Mouse (Mus musculus) liver, adult 2 months (tissue): ENCODE measurements around the gene Coq6. TPM values are rescaled to one million over a fixed set of nuclear protein-coding genes. Genes with fewer than 3 reads are reported as not detected.

Source experiments
- DNase-seq: peaks from one replicate; pipeline ENCODE4 v3.0.0-alpha.2; 2011; ENCODE audit warnings: low read depth, low spot score; ENCODE audit errors: extremely low read depth
- H3K27ac ChIP-seq: fragments of 200-500 bp; replicated peaks from 2 replicates; pipeline ENCODE4 v1.5.1; 2012; ENCODE audit warnings: low read depth, mild to moderate bottlenecking, control low read depth, inconsistent platforms, low read length; ENCODE audit not compliant: insufficient read depth
- H3K27me3 ChIP-seq: fragments of 200-500 bp; 2 replicates; pipeline ENCODE4 v1.6.1; 2012; ENCODE audit warnings: mild to moderate bottlenecking, moderate library complexity, low read length, inconsistent platforms; ENCODE audit not compliant: control insufficient read depth, insufficient read depth
- H3K36me3 ChIP-seq: fragments of 200-500 bp; 2 replicates; pipeline ENCODE4 v1.6.1; 2012; ENCODE audit warnings: low read length, inconsistent platforms; ENCODE audit not compliant: control insufficient read depth, insufficient read depth
- H3K4me1 ChIP-seq: fragments of 200-500 bp; 2 replicates; pipeline ENCODE4 v1.6.1; 2011; ENCODE audit warnings: low read length; ENCODE audit not compliant: control insufficient read depth, insufficient read depth
- H3K4me3 ChIP-seq: fragments of 200-500 bp; 2 replicates; pipeline ENCODE4 v1.5.1; 2011; ENCODE audit warnings: low read depth, mild to moderate bottlenecking, control low read depth, low read length, moderate library complexity; ENCODE audit not compliant: insufficient read depth
- H3K79me2 ChIP-seq: fragments of 200-500 bp; 2 replicates; pipeline ENCODE4 v1.6.1; 2012; ENCODE audit warnings: inconsistent platforms, mild to moderate bottlenecking, low read length, moderate library complexity; ENCODE audit not compliant: control insufficient read depth, insufficient read depth
- H3K9ac ChIP-seq: fragments of 200-500 bp; 2 replicates; pipeline ENCODE4 v1.6.1; 2012; ENCODE audit warnings: low read depth, mild to moderate bottlenecking, control low read depth, inconsistent platforms, low read length
- CTCF ChIP-seq: fragments of 200-500 bp; IDR thresholded peaks from 2 replicates; pipeline ENCODE4 v1.5.1; 2011; ENCODE audit warnings: low read depth, low read length, control low read depth
- POLR2A ChIP-seq: fragments of 200-500 bp; IDR thresholded peaks from 2 replicates; pipeline ENCODE4 v1.6.1; 2011; ENCODE audit warnings: low read length, control low read depth; ENCODE audit not compliant: insufficient read depth; ENCODE audit errors: extremely low read depth
- WGBS: fragments of 180-500 bp; shearing (Covaris S2); methylation state at CpG from one replicate; pipeline ENCODE4 v1.1.7; 2018; 5-methylcytosine and 5-hydroxymethylcytosine counted together
- polyA plus RNA-seq: library from polyadenylated mRNA; depleted of rRNA; stranded (reverse); fragments of >200 nt; gene quantifications from 2 replicates; pipeline ENCODE4 v1.2.3, GENCODE M21; 2012
- total RNA-seq: library from RNA; depleted of rRNA; stranded (reverse); fragments of >200 nt; gene quantifications from 2 replicates; pipeline ENCODE4 v1.2.3, GENCODE M21; 2014

The Coq6 gene
- total and polyA plus RNA-seq, 2 experiments, result 21.2 to 27.8 TPM

DNA sequence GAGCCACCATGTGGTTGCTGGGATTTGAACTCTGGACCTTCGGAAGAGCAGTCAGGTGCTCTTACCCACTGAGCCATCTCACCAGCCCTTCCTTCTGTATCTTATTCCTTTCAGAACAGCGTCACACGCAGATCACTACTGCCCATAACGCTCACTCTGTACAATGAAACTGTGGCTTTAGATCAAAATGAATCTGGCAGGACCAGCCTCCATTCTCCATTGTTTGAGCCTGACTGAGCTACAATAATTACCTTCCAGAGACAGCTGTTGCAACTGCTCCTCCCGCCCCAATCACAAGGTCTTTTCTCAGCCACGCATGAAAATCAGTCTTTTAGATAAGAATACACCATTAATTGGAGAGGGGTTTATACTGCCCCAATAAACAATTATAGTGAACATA is 43.1 kb downstream of the Coq6 start:
- no peak overlapping the region for H3K27ac ChIP-seq
- no peak for DNase-seq
- H3K79me2 ChIP-seq, result peaks cover 2% of the 10 kb centered on the region; the same call in 1 of the 2 replicates
- H3K4me3 ChIP-seq, result no peak overlapping the region
- H3K27me3 ChIP-seq, result no peaks in the 10 kb centered on the region
- H3K9ac ChIP-seq, result no peak overlapping the region
- H3K36me3 ChIP-seq, result no peaks in the 10 kb centered on the region
- TF ChIP-seq CTCF (no peak), POLR2A (no peak)
- H3K4me1 ChIP-seq, result peaks cover 10% of the 10 kb centered on the region; the same call in 1 of the 2 replicates
- 97% methylated on average over 6 of the region's 6 CpGs for WGBS

DNA sequence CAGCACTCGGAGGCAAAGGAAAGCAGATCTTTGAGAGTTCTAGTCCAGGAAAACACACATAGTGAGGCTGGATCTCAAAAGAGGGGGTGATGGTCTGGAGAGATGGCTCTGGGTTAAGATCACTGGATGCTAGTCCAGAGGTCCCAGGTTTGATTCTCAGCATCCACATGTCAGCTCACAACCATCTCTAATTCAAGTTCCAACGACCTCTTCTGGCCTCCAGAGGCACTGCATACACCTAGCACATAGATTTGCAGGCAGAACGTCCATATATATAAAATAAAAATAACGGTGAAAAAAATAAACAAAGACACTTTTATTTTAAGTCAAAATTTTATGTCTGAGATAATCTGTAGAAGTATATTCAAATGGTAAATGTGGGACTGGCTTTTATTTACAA is 45.8 kb downstream of the Coq6 start:
- no peaks in the 10 kb centered on the region for H3K27me3 ChIP-seq
- TF ChIP-seq POLR2A (no peak), CTCF (no peak)
- H3K4me3 ChIP-seq, result no peak overlapping the region
- H3K4me1 ChIP-seq, result peaks cover 10% of the 10 kb centered on the region; the same call in 1 of the 2 replicates
- H3K36me3 ChIP-seq, result no peaks in the 10 kb centered on the region
- H3K9ac ChIP-seq, result no peak overlapping the region
- DNase-seq, result no peak
- no peak overlapping the region for H3K27ac ChIP-seq
- H3K79me2 ChIP-seq, result peaks cover 2% of the 10 kb centered on the region; the same call in 1 of the 2 replicates
- WGBS, result 64% methylated on average over 4 of the region's 4 CpGs

DNA sequence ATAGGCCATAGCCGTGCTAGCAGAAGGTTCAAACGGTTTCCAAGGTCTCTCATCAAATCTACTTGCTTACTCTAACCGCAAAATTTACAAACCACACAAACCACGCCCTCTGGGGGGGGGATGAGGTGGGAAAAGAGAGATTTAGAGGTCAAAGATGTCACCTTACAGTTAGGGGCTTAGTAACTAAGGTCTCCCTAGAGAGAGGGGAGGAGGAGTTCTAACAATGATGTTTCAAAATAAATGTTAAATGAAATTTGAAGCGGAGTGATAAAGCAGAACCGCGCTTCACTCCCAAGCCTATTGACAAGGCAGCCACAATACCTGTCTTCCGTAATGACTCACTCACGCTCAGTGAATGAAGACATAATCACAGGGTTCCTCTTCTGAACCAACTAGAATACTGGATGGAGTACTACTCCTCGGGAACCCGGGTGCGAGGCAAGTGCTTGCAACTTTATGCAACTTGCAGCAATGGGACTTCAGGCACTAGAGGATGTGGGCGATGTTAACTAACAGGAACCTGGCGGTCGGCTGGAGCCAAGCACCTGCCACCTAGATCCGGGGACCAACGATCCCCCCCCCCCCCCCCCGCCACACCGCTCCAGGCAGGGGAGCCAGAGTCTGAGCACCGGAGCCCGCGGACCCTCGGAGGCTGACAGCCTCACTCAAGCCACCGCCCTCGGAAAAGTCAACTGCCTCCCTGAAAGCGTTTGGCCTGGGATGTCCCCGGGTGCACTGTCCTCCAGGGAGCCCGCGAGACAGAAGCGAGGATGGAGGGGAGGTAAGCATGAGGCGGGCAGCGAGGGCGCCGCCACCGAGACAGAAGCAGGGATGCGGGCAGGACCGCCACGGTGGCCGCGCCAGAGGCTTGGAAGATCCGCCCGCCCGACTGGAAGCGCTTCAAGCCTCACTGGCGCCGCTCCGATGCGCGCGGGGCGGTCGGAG is 46.7 kb downstream of the Coq6 start:
- no peak for TF ChIP-seq CTCF
- TF ChIP-seq POLR2A, result no peak
- peaks cover 2% of the 10 kb centered on the region; the same call in 1 of the 2 replicates for H3K79me2 ChIP-seq
- H3K4me3 ChIP-seq, result peak overlapping the region; percentile 87
- no peaks in the 10 kb centered on the region for H3K27me3 ChIP-seq
- H3K36me3 ChIP-seq, result no peaks in the 10 kb centered on the region
- peaks cover 4% of the 10 kb centered on the region; the same call in 1 of the 2 replicates for H3K4me1 ChIP-seq
- no peak for DNase-seq
- under 1% methylated on average over 52 of the region's 52 CpGs for WGBS
- H3K9ac ChIP-seq, result peak overlapping the region; percentile 87
- peak overlapping the region; percentile 66 for H3K27ac ChIP-seq

DNA sequence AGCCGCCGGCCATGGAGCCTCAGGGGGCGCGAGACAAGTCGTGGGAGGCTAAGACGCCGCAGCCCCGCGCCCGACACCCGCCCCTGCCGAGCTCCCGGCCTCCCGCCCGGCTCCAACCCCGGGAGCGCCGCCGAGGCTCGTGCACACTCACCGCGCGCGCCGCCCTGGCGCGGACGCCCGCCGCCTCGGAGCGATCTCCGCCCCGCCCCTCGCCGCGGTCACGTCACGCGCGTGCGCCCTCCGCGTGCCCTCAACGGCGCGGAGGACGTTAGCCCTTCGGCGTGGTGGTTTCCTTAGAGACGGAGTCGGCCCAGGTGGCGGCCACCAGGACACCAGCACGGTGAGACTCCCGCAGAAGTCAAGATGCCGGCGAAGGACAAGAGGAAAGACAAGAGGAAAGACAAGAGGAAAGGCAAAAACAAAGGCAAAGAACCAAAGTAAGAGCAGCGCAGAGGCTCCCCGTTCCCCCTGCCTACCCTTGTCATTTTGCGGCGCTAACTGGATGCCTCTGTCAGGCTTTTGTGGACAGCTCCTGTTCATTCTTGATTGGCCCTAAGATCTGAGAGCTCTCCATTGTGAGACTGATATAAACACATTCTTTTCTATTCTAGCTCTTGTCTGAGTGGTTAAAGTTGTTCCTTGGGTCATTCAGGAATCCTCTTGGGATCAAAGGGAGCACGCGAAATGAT is 47.5 kb downstream of the Coq6 start, which contains the start of the genes Entpd5 and Bbof1:
Gene Entpd5, minus strand, starts transcription at position 211 of the 689 bp plus-strand sequence.
Gene Bbof1, plus strand, starts transcription at position 253 of the 689 bp plus-strand sequence.
- H3K79me2 ChIP-seq, result peaks cover 2% of the 10 kb centered on the region; the same call in 1 of the 2 replicates
- DNase-seq, result peak; percentile 56
- WGBS, result 2% methylated on average over 62 of the region's 63 CpGs
- peak within 1 kb of the TSS; percentile 66 for H3K27ac ChIP-seq
- H3K4me1 ChIP-seq, result peaks cover 4% of the 10 kb centered on the region; the same call in 1 of the 2 replicates
- no peaks in the 10 kb centered on the region for H3K27me3 ChIP-seq
- peak within 1 kb of the TSS; percentile 87 for H3K9ac ChIP-seq
- TF ChIP-seq CTCF, result no peak
- TF ChIP-seq POLR2A, result peak; percentile 49; the same call in 1 of the 2 replicates
- peak within 1 kb of the TSS; percentile 87 for H3K4me3 ChIP-seq
- no peaks in the 10 kb centered on the region for H3K36me3 ChIP-seq

DNA sequence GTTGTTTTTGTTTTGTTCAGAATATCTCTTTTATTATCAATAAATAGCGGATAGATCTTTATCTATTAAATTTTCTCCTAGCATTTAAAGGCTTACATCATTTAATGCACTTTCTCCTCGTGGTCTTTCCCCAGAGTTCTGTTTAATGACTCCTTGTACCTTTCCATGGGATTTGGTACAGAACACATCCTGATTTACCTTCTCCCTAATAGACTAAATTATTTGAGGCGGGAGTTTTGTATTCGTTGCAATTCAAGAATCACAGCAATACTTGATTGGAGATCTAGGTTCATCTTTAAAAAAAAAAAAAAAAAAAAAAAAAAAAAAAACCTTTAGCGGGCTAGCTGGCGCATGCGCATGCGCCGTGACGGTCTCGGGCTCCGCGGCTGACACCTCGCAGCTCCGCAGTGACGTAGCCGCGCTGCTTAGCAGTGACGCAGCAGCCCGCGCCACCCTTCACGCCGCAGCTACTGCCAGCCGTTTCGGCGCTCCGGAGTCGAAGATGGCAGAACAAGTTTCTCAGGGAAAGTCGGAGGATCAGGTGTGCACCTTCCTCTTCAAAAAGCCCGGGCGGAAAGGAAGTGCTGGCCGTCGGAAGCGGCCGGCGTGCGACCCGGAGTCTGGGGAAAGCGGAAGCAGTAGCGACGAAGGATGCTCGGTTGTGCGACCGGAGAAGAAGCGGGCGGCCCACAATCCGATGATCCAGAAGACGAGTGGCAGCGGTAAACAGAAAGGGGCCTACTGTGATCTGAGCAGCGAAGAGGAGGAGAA is 55.6 kb downstream of the Coq6 start, which contains the start of gene Rnf113a2:
Gene Rnf113a2, plus strand, starts transcription at position 363 of the 771 bp plus-strand sequence.
- peaks cover 7% of the 10 kb centered on the region; the same call in 1 of the 2 replicates for H3K4me1 ChIP-seq
- peak within 1 kb of the TSS; percentile 92 for H3K4me3 ChIP-seq
- peaks cover 2% of the 10 kb centered on the region; the same call in 1 of the 2 replicates for H3K79me2 ChIP-seq
- 2% methylated on average over 50 of the region's 50 CpGs for WGBS
- peak within 1 kb of the TSS; percentile 65 for H3K27ac ChIP-seq
- H3K27me3 ChIP-seq, result no peaks in the 10 kb centered on the region
- H3K9ac ChIP-seq, result peak within 1 kb of the TSS; percentile 81
- peak; percentile 61; the same call in 1 of the 2 replicates for TF ChIP-seq POLR2A
- no peak for TF ChIP-seq CTCF
- DNase-seq, result peak; percentile 72
- H3K36me3 ChIP-seq, result no peaks in the 10 kb centered on the region
